In the genomic region with DNA sequence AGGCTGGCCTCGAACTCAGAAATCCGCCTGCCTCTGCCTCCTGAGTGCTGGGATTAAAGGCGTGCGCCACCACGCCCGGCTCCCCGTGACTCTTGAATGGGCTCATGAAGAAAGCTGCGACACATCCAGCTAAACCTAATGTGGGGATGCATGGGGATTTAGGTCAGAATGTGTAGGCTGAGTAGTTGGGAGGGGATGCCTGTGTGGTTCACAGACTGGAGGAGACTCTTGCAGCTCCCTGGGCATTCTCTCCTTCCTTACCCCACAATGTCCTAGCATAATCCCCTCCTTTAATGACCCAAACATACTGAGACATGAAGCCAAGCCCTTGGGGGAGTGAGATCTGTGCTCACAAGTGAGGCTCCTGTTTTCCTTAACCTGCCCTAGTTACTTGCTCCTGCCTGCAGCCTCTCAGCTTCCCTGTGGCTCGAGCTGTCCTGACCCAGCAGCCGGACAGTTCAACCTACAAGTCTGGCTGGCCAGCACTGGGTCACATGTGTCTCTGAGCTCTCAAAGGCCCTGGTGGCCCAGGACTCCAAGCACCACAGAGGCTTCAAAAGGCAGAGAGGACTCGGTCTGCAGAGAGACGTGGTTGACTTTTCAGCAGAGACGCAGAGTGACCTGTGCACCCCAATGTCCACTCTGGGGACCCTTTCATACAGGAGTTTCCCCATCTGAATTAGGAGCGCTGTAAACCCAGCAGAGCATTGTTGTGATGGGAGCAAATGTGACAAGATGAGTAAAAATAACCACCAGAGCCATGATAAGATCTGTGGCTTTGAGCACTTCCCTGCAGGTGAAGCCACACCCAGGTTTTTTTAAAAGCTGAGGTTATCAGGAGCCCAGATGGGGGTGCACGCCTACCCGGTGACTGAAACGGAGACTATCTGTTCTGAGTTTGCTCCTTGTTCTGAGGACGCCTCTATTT, we compare ENCODE assay signal across 7 mouse cellular contexts. TPM values are rescaled to one million over a fixed set of nuclear protein-coding genes. Genes with fewer than 3 reads are reported as not detected.
DNase-seq lines count a peak whose midpoint lies in the region; ATAC-seq and TF ChIP-seq lines count a peak whose summit lies in the region.

No protein-coding gene starts in this region.

- H3K4me2 ChIP-seq in CH12.LX (ENCODE audit: insufficient read depth, low read depth, poor library complexity, severe bottlenecking) = no peak overlapping the region
- peak overlapping the region; percentile 88 for H3K4me2 ChIP-seq in heart, embryonic 11.5 days
- peak overlapping the region; percentile 17 for H3K4me2 ChIP-seq in limb, embryonic 12.5 days

- peak; percentile 24; the same call in 1 of the 2 replicates for ATAC-seq in heart, embryonic 11.5 days (replicated peaks; ENCODE audit: insufficient number of reproducible peaks, low FRiP score, low TSS enrichment)
- ATAC-seq in limb, embryonic 12.5 days (ENCODE audit: insufficient number of reproducible peaks, insufficient read depth, low FRiP score, low TSS enrichment, low read depth) = no peak
- peak; percentile 30; the same call in 1 of the 2 replicates for ATAC-seq in neutrophil, adult 5-6 weeks (ENCODE audit: extremely low read depth, insufficient number of reproducible peaks, low FRiP score, poor library complexity, severe bottlenecking)

- WGBS in heart, embryonic 11.5 days (ENCODE audit: insufficient replicate concordance) = 48% methylated on average over 18 of the region's 18 CpGs
- WGBS in limb, embryonic 12.5 days = 87% methylated on average over 18 of the region's 18 CpGs

- no peak for TF ChIP-seq RAD21 in CH12.LX (IDR thresholded peaks at IDR 0.05; ENCODE audit: low read depth, low read length)

- no peaks in the 10 kb centered on the region for H3K9me3 ChIP-seq in CH12.LX (replicated peaks; ENCODE audit: low read length)
- H3K9me3 ChIP-seq in heart, embryonic 11.5 days (replicated peaks; ENCODE audit: control insufficient read depth, low read length) = no peaks in the 10 kb centered on the region
- H3K9me3 ChIP-seq in limb, embryonic 12.5 days = no peaks in the 10 kb centered on the region

- TF ChIP-seq POLR2A in CH12.LX (IDR thresholded peaks at IDR 0.05; ENCODE audit: low read depth, low read length) = no peak

- intact Hi-C loops in gastrocnemius, postnatal 14 days (cut with DNase I; ENCODE audit: low total_unique reads) = no loop called here

- peak; percentile 24; the same call in 1 of the 2 replicates for TF ChIP-seq EP300 in CH12.LX (IDR thresholded peaks at IDR 0.05; ENCODE audit: low read length)

- no peaks in the 10 kb centered on the region for H3K79me2 ChIP-seq in CH12.LX (replicated peaks; ENCODE audit: control insufficient read depth, extremely low read depth, insufficient read depth, poor library complexity, severe bottlenecking)

- peak; percentile 94 for DNase-seq in CD4-positive helper T cell, adult 2 months (ENCODE audit: low read depth, low spot score)
- peak; percentile 68 for DNase-seq in CH12.LX (ENCODE audit: extremely low read depth)
- DNase-seq in right cerebral cortex, adult 2 months (ENCODE audit: low spot score in 2 of 2) = no peak
- DNase-seq in gastrocnemius, postnatal 14 days = no peak

- dilution Hi-C loops in CH12.LX (cut with MboI; ENCODE audit: extremely low pct_ligation_motif_present, extremely low pct_unique_long_range_greater_than_20kb, low sequenced_read_pairs) = no loop called here

- H3K27me3 ChIP-seq in CH12.LX (replicated peaks) = no peaks in the 10 kb centered on the region
- no peaks in the 10 kb centered on the region for H3K27me3 ChIP-seq in heart, embryonic 11.5 days (ENCODE audit: control insufficient read depth, insufficient read depth, low read length)
- H3K27me3 ChIP-seq in limb, embryonic 12.5 days = no peaks in the 10 kb centered on the region; the same call in 1 of the 2 replicates

- H3K9ac ChIP-seq in CH12.LX (ENCODE audit: insufficient read depth, low read depth) = no peak overlapping the region
- peak overlapping the region; percentile 40 for H3K9ac ChIP-seq in heart, embryonic 11.5 days (ENCODE audit: low read depth, low read length)
- no peak overlapping the region for H3K9ac ChIP-seq in limb, embryonic 12.5 days (replicated peaks)

- TF ChIP-seq CTCF in CH12.LX (conservative IDR thresholded peaks at IDR 0.05 in 1 of 2, IDR thresholded peaks at IDR 0.05 in 1 of 2; ENCODE audit: low read depth in 2 of 2, low read length in 2 of 2) = no peak

- H3K27ac ChIP-seq in CH12.LX (ENCODE audit: insufficient read depth, low read depth) = no peak overlapping the region
- H3K27ac ChIP-seq in heart, embryonic 11.5 days (ENCODE audit: low read depth, low read length) = peak overlapping the region; percentile 93
- H3K27ac ChIP-seq in limb, embryonic 12.5 days = 0 out of 2 replicates have a peak overlapping the region, but pooled peaks have one; percentile 13

- peaks cover 0 to 20% of the 10 kb centered on the region in 2 experiments; a peak in 2 of 4 replicates for H3K4me1 ChIP-seq in CH12.LX (ENCODE audit: control insufficient read depth in 1 of 2, insufficient read depth in 2 of 2)
- H3K4me1 ChIP-seq in heart, embryonic 11.5 days (ENCODE audit: control insufficient read depth, insufficient read depth, low read length) = peaks cover 78% of the 10 kb centered on the region
- peaks cover 52% of the 10 kb centered on the region for H3K4me1 ChIP-seq in limb, embryonic 12.5 days (replicated peaks)

- H3K4me3 ChIP-seq in CH12.LX (replicated peaks in 1 of 3; ENCODE audit: low read depth in 2 of 3, low read length in 2 of 3, poor library complexity in 1 of 3) = no peak overlapping the region
- H3K4me3 ChIP-seq in heart, embryonic 11.5 days (ENCODE audit: low read depth, low read length) = peak overlapping the region; percentile 77
- no peak overlapping the region for H3K4me3 ChIP-seq in limb, embryonic 12.5 days (replicated peaks)

- in situ Hi-C loops in CH12.LX (cut with MboI; ENCODE audit: low pct_ligation_motif_present, low pct_unique_long_range_greater_than_20kb, low sequenced_read_pairs) = no loop called here

- peaks cover 0 to 42% of the 10 kb centered on the region in 2 experiments for H3K36me3 ChIP-seq in CH12.LX (replicated peaks in 1 of 2; ENCODE audit: control insufficient read depth in 1 of 2, insufficient read depth in 1 of 2, low read length in 1 of 2)
- no peaks in the 10 kb centered on the region for H3K36me3 ChIP-seq in heart, embryonic 11.5 days (ENCODE audit: control insufficient read depth, insufficient read depth, low read length)
- H3K36me3 ChIP-seq in limb, embryonic 12.5 days = no peaks in the 10 kb centered on the region

TF ChIP-seq in CH12.LX, 34 proteins besides CTCF, POLR2A, EP300 and RAD21 (continues in another document):
- TF ChIP-seq JUND (conservative IDR thresholded peaks at IDR 0.05; ENCODE audit: low read depth, low read length) (no peak), UBTF (IDR thresholded peaks at IDR 0.05; ENCODE audit: low read depth, low read length) (no peak), KAT2A (IDR thresholded peaks at IDR 0.05; ENCODE audit: insufficient replicate concordance, low read length) (no peak), ZNF384 (IDR thresholded peaks at IDR 0.05; ENCODE audit: low read depth, low read length) (peak; percentile 82), PAX5 (IDR thresholded peaks at IDR 0.05; ENCODE audit: low read length) (no peak), MEF2A (IDR thresholded peaks at IDR 0.05; ENCODE audit: borderline replicate concordance, low read depth, low read length) (peak; percentile 52; the same call in 1 of the 2 replicates), POLR2AphosphoS2 (IDR thresholded peaks at IDR 0.05; ENCODE audit: low read depth, low read length) (no peak), ETS1 (conservative IDR thresholded peaks at IDR 0.05; ENCODE audit: low read depth, low read length) (no peak)

RNA-seq across cellular contexts. Expression of a gene that starts 4.4 kb away (rescaled TPM):
- total RNA-seq in CH12.LX (2012; rRNA removed) = 0.08 and 0.13 TPM in 2 replicates
- not detected in 2 replicates for total RNA-seq in CH12.LX (2014; rRNA removed)
- not detected in 2 replicates for polyA plus RNA-seq in CH12.LX (2012; ENCODE audit: insufficient read length, low read depth)
- polyA plus RNA-seq in heart, embryonic 11.5 days (2014; fragmentation: Nextera tagmentation; extraction: Ambion mirVana) = 7.2 and 7.5 TPM in 2 replicates
- polyA plus RNA-seq in limb, embryonic 12.5 days (2016; fragmentation: Nextera tagmentation; extraction: Ambion mirVana) = 1.7 and 2.3 TPM in 2 replicates
- total RNA-seq in neutrophil, adult 5-6 weeks (2017) = 44.6 and 45.5 TPM in 2 replicates
- 10 to 100 TPM; 17.2 to 26.0 TPM for total RNA-seq in gastrocnemius, postnatal 14 days (2021)

RNA-seq across cellular contexts. Expression of a gene that starts 23.2 kb away (rescaled TPM):
- total RNA-seq in CH12.LX (2012; rRNA removed) (0.17 TPM in 1 of 2 replicates, not detected in the other), CH12.LX (2014; rRNA removed) (0.15 TPM in 1 of 2 replicates, not detected in the other)
- polyA plus RNA-seq in CH12.LX (2012; ENCODE audit: insufficient read length, low read depth) = 0.53 and 0.54 TPM in 2 replicates
- polyA plus RNA-seq in heart, embryonic 11.5 days (2014; fragmentation: Nextera tagmentation; extraction: Ambion mirVana) = 0.17 and 0.21 TPM in 2 replicates
- 1.5 and 1.7 TPM in 2 replicates for polyA plus RNA-seq in limb, embryonic 12.5 days (2016; fragmentation: Nextera tagmentation; extraction: Ambion mirVana)
- 40.3 and 41.1 TPM in 2 replicates for total RNA-seq in neutrophil, adult 5-6 weeks (2017)
- total RNA-seq in gastrocnemius, postnatal 14 days (2021) = under 1 TPM; 0.39 to 0.60 TPM

RNA-seq across cellular contexts. Expression of a gene that starts 29.4 kb away (rescaled TPM):
- total RNA-seq in CH12.LX (2012; rRNA removed) (not detected in 2 replicates), CH12.LX (2014; rRNA removed) (not detected in 2 replicates)
- polyA plus RNA-seq in CH12.LX (2012; ENCODE audit: insufficient read length, low read depth) = not detected in 2 replicates
- not detected in 2 replicates for polyA plus RNA-seq in heart, embryonic 11.5 days (2014; fragmentation: Nextera tagmentation; extraction: Ambion mirVana)
- polyA plus RNA-seq in limb, embryonic 12.5 days (2016; fragmentation: Nextera tagmentation; extraction: Ambion mirVana) = 0.90 and 1.0 TPM in 2 replicates
- total RNA-seq in neutrophil, adult 5-6 weeks (2017) = not detected in 2 replicates
- total RNA-seq in gastrocnemius, postnatal 14 days (2021) = not detected

RNA-seq across cellular contexts. Expression of a gene that starts 30.6 kb away (rescaled TPM):
- 30.1 and 38.8 TPM in 2 replicates for total RNA-seq in CH12.LX (2012; rRNA removed)
- total RNA-seq in CH12.LX (2014; rRNA removed) = 32.1 and 32.3 TPM in 2 replicates
- polyA plus RNA-seq in CH12.LX (2012; ENCODE audit: insufficient read length, low read depth) = 70.1 and 74.0 TPM in 2 replicates
- polyA plus RNA-seq in heart, embryonic 11.5 days (2014; fragmentation: Nextera tagmentation; extraction: Ambion mirVana) = 85.3 and 95.2 TPM in 2 replicates
- polyA plus RNA-seq in limb, embryonic 12.5 days (2016; fragmentation: Nextera tagmentation; extraction: Ambion mirVana) = 118 and 121 TPM in 2 replicates
- 14.4 and 17.2 TPM in 2 replicates for total RNA-seq in neutrophil, adult 5-6 weeks (2017)
- total RNA-seq in gastrocnemius, postnatal 14 days (2021) = 10 to 100 TPM; 58.6 to 79.3 TPM

RNA-seq across cellular contexts. Expression of a gene that starts 41.1 kb away (rescaled TPM):
- total RNA-seq in CH12.LX (2012; rRNA removed) (0.08 and 0.13 TPM in 2 replicates), CH12.LX (2014; rRNA removed) (not detected in 2 replicates)
- polyA plus RNA-seq in CH12.LX (2012; ENCODE audit: insufficient read length, low read depth) = not detected in 2 replicates
- polyA plus RNA-seq in heart, embryonic 11.5 days (2014; fragmentation: Nextera tagmentation; extraction: Ambion mirVana) = 0.57 and 0.72 TPM in 2 replicates
- 1.7 and 1.9 TPM in 2 replicates for polyA plus RNA-seq in limb, embryonic 12.5 days (2016; fragmentation: Nextera tagmentation; extraction: Ambion mirVana)
- 0.12 and 0.98 TPM in 2 replicates for total RNA-seq in neutrophil, adult 5-6 weeks (2017)
- 1 to 10 TPM; 2.2 to 2.4 TPM for total RNA-seq in gastrocnemius, postnatal 14 days (2021)

Comparison
In these comparisons a context has a peak if more than half of its experiments do, and no peak if none do; other contexts are left out.
1. DNase-seq: peak in CD4-positive helper T cell, adult 2 months (single experiment) and CH12.LX (single experiment); none in right cerebral cortex, adult 2 months (0 of 2) and gastrocnemius, postnatal 14 days (single experiment).
2. RNA of a gene that starts 4.4 kb away (total RNA-seq): 44.6 to 45.5 TPM in neutrophil, adult 5-6 weeks and 17.2 to 26.0 TPM in gastrocnemius, postnatal 14 days; 0.08 to 0.13 TPM in CH12.LX; every median in the first group is over 10 times any median in the second.
3. RNA of a gene that starts 23.2 kb away (total RNA-seq): 40.3 to 41.1 TPM in neutrophil, adult 5-6 weeks; 0.39 to 0.60 TPM in gastrocnemius, postnatal 14 days and 0.15 to 0.17 TPM in CH12.LX; every median in the first group is over 10 times any median in the second.